Comparison of ENCODE assay signal across 16 mouse cellular contexts in the genomic region with DNA sequence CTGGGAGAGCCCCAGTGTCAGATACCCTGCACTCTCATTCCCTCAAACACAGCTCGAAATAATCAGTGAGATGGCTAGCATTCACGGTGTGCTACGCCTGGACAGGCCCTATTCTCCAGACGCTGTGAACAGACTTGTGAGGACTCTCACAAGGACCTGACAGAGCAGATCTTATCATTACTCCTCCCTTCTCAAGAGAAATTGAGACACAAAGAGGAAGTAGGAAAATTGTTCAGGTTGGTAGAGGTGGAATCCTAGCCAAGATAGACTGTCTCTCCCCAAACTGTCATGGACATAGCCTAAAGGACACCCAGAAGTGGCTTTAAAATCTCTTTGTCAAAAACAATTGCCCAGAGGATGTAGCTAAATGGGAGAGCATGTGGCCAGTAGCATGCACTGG.
"Had no signal": no experiment of that assay in that cellular context is flagged by ENCODE, and none has a peak within 500 bp of the region (broad histone marks: within the 10 kb centered on the region; RNA-seq: fewer than 3 reads in every experiment).

No protein-coding gene starts in this region.

- H3K4me2 ChIP-seq: limb, embryonic 12.5 days; liver, embryonic 13.5 days; lung, embryonic 15.5 days had no signal

- ATAC-seq: liver, postnatal 0 days had no signal

- H3K36me3 ChIP-seq: limb, embryonic 12.5 days; liver, embryonic 13.5 days; lung, embryonic 15.5 days had no signal

- H3K4me3 ChIP-seq: limb, embryonic 12.5 days; liver, embryonic 13.5 days; lung, embryonic 15.5 days; megakaryocyte, embryonic 14.5 days had no signal

- DNase-seq: kidney, adult 11 months; kidney, adult 9 months; kidney, postnatal 36 days; layer of hippocampus, adult 9-11 months; layer of hippocampus, postnatal 36 days; liver; liver, embryonic 13.5 days; liver, postnatal 0 days; lung, postnatal 14 days; thymus, postnatal 4 days had no signal

- H3K9me3 ChIP-seq: limb, embryonic 12.5 days; liver, embryonic 13.5 days; lung, embryonic 15.5 days; megakaryocyte, embryonic 14.5 days had no signal

- H3K27ac ChIP-seq: kidney, postnatal 0 days; limb, embryonic 12.5 days; liver, embryonic 13.5 days; lung, embryonic 15.5 days; macrophage; stomach, postnatal 0 days had no signal

- H3K9ac ChIP-seq: limb, embryonic 12.5 days; liver, embryonic 13.5 days; liver, postnatal 0 days; lung, embryonic 15.5 days had no signal
